10 mouse cellular contexts compared by ENCODE assay signal in genomic region chr1:176929710-176930109, GRCm38 (mm10).
DNase-seq lines count a peak whose midpoint lies in the region; ATAC-seq lines count a peak whose summit lies in the region.
"Had no signal": no experiment of that assay in that cellular context is flagged by ENCODE, and none has a peak within 500 bp of the region (broad histone marks: within the 10 kb centered on the region; RNA-seq: fewer than 3 reads in every experiment).

No protein-coding gene starts in this region.

- no peak overlapping the region for H3K27ac ChIP-seq in forebrain, embryonic 12.5 days
- H3K27ac ChIP-seq in hindbrain, embryonic 16.5 days (ENCODE audit: low read depth, low read length): 0 out of 2 replicates have a peak overlapping the region, but pooled peaks have one; percentile 59
- no peak overlapping the region for H3K27ac ChIP-seq in neural tube, embryonic 14.5 days (ENCODE audit: low read depth, low read length)
- H3K27ac ChIP-seq: kidney, postnatal 0 days had no signal

- peaks cover 20% of the 10 kb centered on the region for H3K4me1 ChIP-seq in forebrain, embryonic 12.5 days
- peaks cover 2% of the 10 kb centered on the region; the same call in 1 of the 2 replicates for H3K4me1 ChIP-seq in hindbrain, embryonic 16.5 days (ENCODE audit: control insufficient read depth, insufficient read depth, low read depth, low read length)
- H3K4me1 ChIP-seq in neural tube, embryonic 14.5 days (ENCODE audit: control insufficient read depth, insufficient read depth, low read length): peaks cover 3% of the 10 kb centered on the region; the same call in 1 of the 2 replicates

- no peaks in the 10 kb centered on the region for H3K9me3 ChIP-seq in forebrain, embryonic 12.5 days
- no peaks in the 10 kb centered on the region for H3K9me3 ChIP-seq in hindbrain, embryonic 16.5 days (ENCODE audit: control insufficient read depth, low read length)
- no peaks in the 10 kb centered on the region for H3K9me3 ChIP-seq in neural tube, embryonic 14.5 days (ENCODE audit: control insufficient read depth, low read length)

- H3K4me3 ChIP-seq in forebrain, embryonic 12.5 days (replicated peaks): no peak overlapping the region
- no peak overlapping the region for H3K4me3 ChIP-seq in hindbrain, embryonic 16.5 days (ENCODE audit: low read length)
- no peak overlapping the region for H3K4me3 ChIP-seq in neural tube, embryonic 14.5 days (ENCODE audit: low read depth, low read length)

- intact Hi-C loops in left cerebral cortex, postnatal 4 days (cut with DNase I): loop anchor here (10.0 kb wide), 1 partner anchor 65 kb away; no protein-coding TSS in a partner anchor

- H3K9ac ChIP-seq in forebrain, embryonic 12.5 days: no peak overlapping the region
- H3K9ac ChIP-seq in hindbrain, embryonic 16.5 days (ENCODE audit: low read depth, low read length): no peak overlapping the region
- H3K9ac ChIP-seq in neural tube, embryonic 14.5 days (replicated peaks; ENCODE audit: low read depth, low read length): no peak overlapping the region
- H3K9ac ChIP-seq: lung, embryonic 14.5 days had no signal

- WGBS in forebrain, embryonic 12.5 days: 81% methylated on average over 8 of the region's 8 CpGs
- 46% methylated on average over 8 of the region's 8 CpGs for WGBS in hindbrain, embryonic 16.5 days
- WGBS in neural tube, embryonic 14.5 days: 43% methylated on average over 8 of the region's 8 CpGs

- ATAC-seq in forebrain, embryonic 12.5 days (ENCODE audit: low FRiP score): peak; percentile 63; the same call in 1 of the 2 replicates
- peak; percentile 96 for ATAC-seq in hindbrain, embryonic 16.5 days
- ATAC-seq in neural tube, embryonic 14.5 days (ENCODE audit: low read depth): peak; percentile 88

- peak; percentile 95 for DNase-seq in left cerebral cortex, postnatal 4 days
- no peak for DNase-seq in left cerebral cortex, adult 9 months (ENCODE audit: low spot score in 2 of 2)
- DNase-seq in urinary bladder, postnatal 4 days (ENCODE audit: low spot score in 2 of 2): no peak
- no peak for DNase-seq in lung, postnatal 25 days (ENCODE audit: low spot score)
- no peak for DNase-seq in thymus, postnatal 36 days
- DNase-seq: lung, embryonic 14.5 days had no signal

- H3K36me3 ChIP-seq in forebrain, embryonic 12.5 days (replicated peaks): no peaks in the 10 kb centered on the region
- H3K36me3 ChIP-seq in hindbrain, embryonic 16.5 days (ENCODE audit: control insufficient read depth, insufficient read depth, low read length): no peaks in the 10 kb centered on the region
- no peaks in the 10 kb centered on the region for H3K36me3 ChIP-seq in neural tube, embryonic 14.5 days (ENCODE audit: control insufficient read depth, insufficient read depth, low read length)

- H3K27me3 ChIP-seq in forebrain, embryonic 12.5 days: no peaks in the 10 kb centered on the region; the same call in 1 of the 2 replicates
- H3K27me3 ChIP-seq in hindbrain, embryonic 16.5 days (replicated peaks; ENCODE audit: control insufficient read depth, insufficient read depth, low read length): no peaks in the 10 kb centered on the region
- no peaks in the 10 kb centered on the region for H3K27me3 ChIP-seq in neural tube, embryonic 14.5 days (ENCODE audit: control insufficient read depth, insufficient read depth, low read length)

- no peak overlapping the region for H3K4me2 ChIP-seq in forebrain, embryonic 12.5 days
- H3K4me2 ChIP-seq in hindbrain, embryonic 16.5 days (ENCODE audit: low read length): no peak overlapping the region
- H3K4me2 ChIP-seq in neural tube, embryonic 14.5 days (ENCODE audit: low read depth, low read length): no peak overlapping the region
- H3K4me2 ChIP-seq: lung, embryonic 14.5 days had no signal
